Mouse (Mus musculus) midbrain, embryonic 15.5 days (tissue): Measurements from ENCODE around the gene Dip2b. TPM values are rescaled to one million over a fixed set of nuclear protein-coding genes. Genes with fewer than 3 reads are reported as not detected.

Experiments used
- ATAC-seq: fragments of 200-750 bp; cut with Nextera tagmentation; replicated peaks from 2 replicates; pipeline ENCODE4 v1.8.0; 2017; ENCODE audit warnings: moderate TSS enrichment
- H3K27ac ChIP-seq: fragments of 300-500 bp; sonication (generic); 2 replicates; pipeline ENCODE4 v1.5.1; 2015; ENCODE audit warnings: mild to moderate bottlenecking, inconsistent platforms
- H3K27me3 ChIP-seq: fragments of 300-500 bp; sonication (generic); replicated peaks from 2 replicates; pipeline ENCODE4 v1.6.1; 2015; ENCODE audit warnings: inconsistent platforms
- H3K36me3 ChIP-seq: fragments of 300-500 bp; sonication (generic); replicated peaks from 2 replicates; pipeline ENCODE4 v1.6.1; 2015; ENCODE audit warnings: inconsistent platforms
- H3K4me1 ChIP-seq: fragments of 300-500 bp; sonication (generic); 2 replicates; pipeline ENCODE4 v1.6.1; 2015; ENCODE audit warnings: inconsistent platforms
- H3K4me2 ChIP-seq: fragments of 300-500 bp; sonication (generic); 2 replicates; pipeline ENCODE4 v1.6.1; 2015; ENCODE audit warnings: inconsistent platforms, mild to moderate bottlenecking, moderate library complexity
- H3K4me3 ChIP-seq: fragments of 300-500 bp; sonication (generic); 2 replicates; pipeline ENCODE4 v1.5.1; 2015; ENCODE audit warnings: mild to moderate bottlenecking, inconsistent platforms
- H3K9ac ChIP-seq: fragments of 300-500 bp; sonication (generic); 2 replicates; pipeline ENCODE4 v1.6.1; 2015; ENCODE audit warnings: mild to moderate bottlenecking, inconsistent platforms
- H3K9me3 ChIP-seq: fragments of 300-500 bp; sonication (generic); 2 replicates; pipeline ENCODE4 v1.6.1; 2016; ENCODE audit warnings: inconsistent platforms
- WGBS: fragments of 180-500 bp; shearing (Covaris S2); methylation state at CpG from one replicate; pipeline ENCODE4 v1.1.7; 2015; ENCODE audit warnings: mixed read lengths; 5-methylcytosine and 5-hydroxymethylcytosine counted together
- polyA plus RNA-seq: library from polyadenylated mRNA; unstranded; fragments of >200 nt; fragmentation: Nextera tagmentation; extraction: Ambion mirVana; gene quantifications from 2 replicates; pipeline ENCODE4 v1.2.1, GENCODE M21; 2015

Dip2b gene
- polyA plus RNA-seq, 1 experiment from 2014 or later: 20.2 TPM

- H3K9ac ChIP-seq: no peak overlapping the region
- H3K4me3 ChIP-seq: no peak overlapping the region
- H3K27ac ChIP-seq: no peak overlapping the region
- H3K36me3 ChIP-seq: no peaks in the 10 kb centered on the region
- H3K4me1 ChIP-seq: no peaks in the 10 kb centered on the region
- 96% methylated on average over 2 of the region's 2 CpGs for WGBS
- H3K4me2 ChIP-seq: no peak overlapping the region
- no peaks in the 10 kb centered on the region for H3K9me3 ChIP-seq
- ATAC-seq: no peak
- H3K27me3 ChIP-seq: no peaks in the 10 kb centered on the region
Observed at GRCm38 (mm10) chr15:100029900-100030299, 8.6 kb upstream of the Dip2b start.

- Histone ChIP-seq H3K4me1 (no peaks in the 10 kb centered on the region), H3K9ac (no peak overlapping the region), H3K36me3 (no peaks in the 10 kb centered on the region), H3K4me3 (no peak overlapping the region), H3K9me3 (no peaks in the 10 kb centered on the region), H3K4me2 (no peak overlapping the region), H3K27me3 (no peaks in the 10 kb centered on the region), H3K27ac (no peak overlapping the region)
- no peak for ATAC-seq
- 81% methylated on average over 3 of the region's 3 CpGs for WGBS
Observed at GRCm38 (mm10) chr15:100032546-100032945, 5.9 kb upstream of the Dip2b start.

- under 1% methylated on average over 36 of the region's 36 CpGs for WGBS
- Histone ChIP-seq H3K4me2 (peak overlapping the region; percentile 71), H3K4me1 (peaks cover 33% of the 10 kb centered on the region), H3K9me3 (no peaks in the 10 kb centered on the region), H3K36me3 (no peaks in the 10 kb centered on the region), H3K4me3 (peak overlapping the region; percentile 99), H3K27me3 (no peaks in the 10 kb centered on the region), H3K27ac (peak overlapping the region; percentile 100), H3K9ac (peak overlapping the region; percentile 100)
- peak; percentile 78 for ATAC-seq
Observed at GRCm38 (mm10) chr15:100039001-100039701, 687 bp downstream of the Dip2b start.

GRCm38 (mm10) chr15:100040541-100041266 lies 2.2 kb downstream of the Dip2b start:
- ATAC-seq: no peak
- no peaks in the 10 kb centered on the region for H3K9me3 ChIP-seq
- WGBS: 20% methylated on average over 14 of the region's 14 CpGs
- peak overlapping the region; percentile 44 for H3K27ac ChIP-seq
- H3K36me3 ChIP-seq: no peaks in the 10 kb centered on the region
- peak overlapping the region; percentile 71 for H3K4me2 ChIP-seq
- H3K4me3 ChIP-seq: peak overlapping the region; percentile 99
- no peaks in the 10 kb centered on the region for H3K27me3 ChIP-seq
- H3K9ac ChIP-seq: peak overlapping the region; percentile 100; the same call in 1 of the 2 replicates
- peaks cover 39% of the 10 kb centered on the region for H3K4me1 ChIP-seq

- no peaks in the 10 kb centered on the region for H3K36me3 ChIP-seq
- H3K4me2 ChIP-seq: peak overlapping the region; percentile 71
- WGBS: 32% methylated on average over 10 of the region's 10 CpGs
- peaks cover 46% of the 10 kb centered on the region for H3K4me1 ChIP-seq
- H3K9me3 ChIP-seq: no peaks in the 10 kb centered on the region
- peak overlapping the region; percentile 100; the same call in 1 of the 2 replicates for H3K9ac ChIP-seq
- ATAC-seq: no peak
- H3K4me3 ChIP-seq: peak overlapping the region; percentile 99
- H3K27me3 ChIP-seq: no peaks in the 10 kb centered on the region
- peak overlapping the region; percentile 44 for H3K27ac ChIP-seq
Observed at GRCm38 (mm10) chr15:100041267-100042047, 3.0 kb downstream of the Dip2b start.

- Histone ChIP-seq H3K27me3 (no peaks in the 10 kb centered on the region), H3K9ac (no peak overlapping the region), H3K4me3 (no peak overlapping the region), H3K4me1 (peaks cover 52% of the 10 kb centered on the region), H3K9me3 (no peaks in the 10 kb centered on the region), H3K27ac (no peak overlapping the region), H3K36me3 (no peaks in the 10 kb centered on the region), H3K4me2 (peak overlapping the region; percentile 71)
- WGBS: 79% methylated on average over 9 of the region's 9 CpGs
- no peak for ATAC-seq
Observed at GRCm38 (mm10) chr15:100042048-100042400, 3.6 kb downstream of the Dip2b start.

GRCm38 (mm10) chr15:100045576-100045975 lies 7.1 kb downstream of the Dip2b start:
- H3K4me1 ChIP-seq: peaks cover 44% of the 10 kb centered on the region
- H3K9me3 ChIP-seq: no peaks in the 10 kb centered on the region
- H3K4me3 ChIP-seq: no peak overlapping the region
- no peak overlapping the region for H3K27ac ChIP-seq
- no peak overlapping the region for H3K9ac ChIP-seq
- no peak overlapping the region for H3K4me2 ChIP-seq
- no peaks in the 10 kb centered on the region for H3K27me3 ChIP-seq
- H3K36me3 ChIP-seq: peaks cover 6% of the 10 kb centered on the region
- WGBS: 53% methylated on average over 6 of the region's 6 CpGs
- ATAC-seq: no peak

- no peak for ATAC-seq
- Histone ChIP-seq H3K27me3 (no peaks in the 10 kb centered on the region), H3K4me2 (no peak overlapping the region), H3K9me3 (no peaks in the 10 kb centered on the region), H3K27ac (no peak overlapping the region), H3K4me3 (no peak overlapping the region), H3K4me1 (peaks cover 28% of the 10 kb centered on the region), H3K36me3 (peaks cover 6% of the 10 kb centered on the region), H3K9ac (no peak overlapping the region)
- WGBS: 78% methylated on average over 7 of the region's 7 CpGs
Observed at GRCm38 (mm10) chr15:100049496-100050087, 11.1 kb downstream of the Dip2b start.

GRCm38 (mm10) chr15:100050940-100051339 lies 12.5 kb downstream of the Dip2b start:
- Histone ChIP-seq H3K4me2 (no peak overlapping the region), H3K27ac (no peak overlapping the region), H3K9me3 (no peaks in the 10 kb centered on the region), H3K36me3 (peaks cover 6% of the 10 kb centered on the region), H3K9ac (no peak overlapping the region), H3K4me1 (peaks cover 19% of the 10 kb centered on the region), H3K27me3 (no peaks in the 10 kb centered on the region), H3K4me3 (no peak overlapping the region)
- ATAC-seq: no peak
- 86% methylated on average over 7 of the region's 7 CpGs for WGBS

- Histone ChIP-seq H3K27me3 (no peaks in the 10 kb centered on the region), H3K4me2 (no peak overlapping the region), H3K4me3 (no peak overlapping the region), H3K9ac (no peak overlapping the region), H3K27ac (no peak overlapping the region), H3K9me3 (no peaks in the 10 kb centered on the region), H3K4me1 (peaks cover 7% of the 10 kb centered on the region), H3K36me3 (peaks cover 6% of the 10 kb centered on the region)
- 33% methylated on average over 3 of the region's 3 CpGs for WGBS
- ATAC-seq: no peak
Observed at GRCm38 (mm10) chr15:100052726-100053125, 14.3 kb downstream of the Dip2b start.

- H3K4me1 ChIP-seq: peaks cover 22% of the 10 kb centered on the region
- no peak overlapping the region for H3K4me2 ChIP-seq
- no peaks in the 10 kb centered on the region for H3K36me3 ChIP-seq
- WGBS: 88% methylated on average over 7 of the region's 7 CpGs
- no peaks in the 10 kb centered on the region for H3K27me3 ChIP-seq
- no peak overlapping the region for H3K27ac ChIP-seq
- ATAC-seq: no peak
- no peaks in the 10 kb centered on the region for H3K9me3 ChIP-seq
- no peak overlapping the region for H3K9ac ChIP-seq
- no peak overlapping the region for H3K4me3 ChIP-seq
Observed at GRCm38 (mm10) chr15:100056397-100056908, 18.0 kb downstream of the Dip2b start.

- no peaks in the 10 kb centered on the region for H3K27me3 ChIP-seq
- no peak overlapping the region for H3K27ac ChIP-seq
- H3K4me3 ChIP-seq: no peak overlapping the region
- H3K36me3 ChIP-seq: no peaks in the 10 kb centered on the region
- H3K4me2 ChIP-seq: no peak overlapping the region
- peaks cover 16% of the 10 kb centered on the region for H3K4me1 ChIP-seq
- no peaks in the 10 kb centered on the region for H3K9me3 ChIP-seq
- 77% methylated on average over 3 of the region's 3 CpGs for WGBS
- H3K9ac ChIP-seq: no peak overlapping the region
- ATAC-seq: no peak
Observed at GRCm38 (mm10) chr15:100057698-100058097, 19.2 kb downstream of the Dip2b start.
